Mouse (Mus musculus) olfactory bulb, adult 2 months (tissue): ENCODE results near the gene Apbb2. TPM values are rescaled to one million over a fixed set of nuclear protein-coding genes. Genes with fewer than 3 reads are reported as not detected.

Experiments used
- H3K27ac ChIP-seq: fragments of 200-500 bp; 2 replicates; pipeline ENCODE4 v1.5.1; 2012; ENCODE audit warnings: low read depth, low read length; ENCODE audit not compliant: insufficient read depth
- H3K4me1 ChIP-seq: fragments of 200-500 bp; 2 replicates; pipeline ENCODE4 v1.6.1; 2012; ENCODE audit warnings: low read length; ENCODE audit not compliant: control insufficient read depth, insufficient read depth
- H3K4me3 ChIP-seq: fragments of 200-500 bp; 2 replicates; pipeline ENCODE4 v1.5.1; 2012; ENCODE audit warnings: mild to moderate bottlenecking, low read depth, low read length, moderate library complexity; ENCODE audit not compliant: insufficient read depth
- CTCF ChIP-seq: fragments of 200-500 bp; IDR thresholded peaks from 2 replicates; pipeline ENCODE4 v1.5.1; 2012; ENCODE audit warnings: low read depth, mild to moderate bottlenecking, low read length, moderate library complexity; ENCODE audit not compliant: insufficient read depth
- POLR2A ChIP-seq: fragments of 200-500 bp; IDR thresholded peaks from 2 replicates; pipeline ENCODE4 v1.6.1; 2012; ENCODE audit warnings: mild to moderate bottlenecking, low read depth, low read length, moderate library complexity; ENCODE audit not compliant: insufficient read depth
- WGBS: fragments of 180-500 bp; shearing (Covaris S2); methylation state at CpG from one replicate; pipeline ENCODE4 v1.1.7; 2018; 5-methylcytosine and 5-hydroxymethylcytosine counted together
- polyA plus RNA-seq: library from polyadenylated mRNA; stranded (reverse); fragments of >200 nt; gene quantifications from 2 replicates; pipeline ENCODE4 v1.2.4, GENCODE M21; 2012; ENCODE audit warnings: low replicate concordance; ENCODE audit not compliant: missing spikeins, insufficient read depth, insufficient read length

Gene Apbb2
- polyA plus RNA-seq, 1 experiment = not detected

DNA sequence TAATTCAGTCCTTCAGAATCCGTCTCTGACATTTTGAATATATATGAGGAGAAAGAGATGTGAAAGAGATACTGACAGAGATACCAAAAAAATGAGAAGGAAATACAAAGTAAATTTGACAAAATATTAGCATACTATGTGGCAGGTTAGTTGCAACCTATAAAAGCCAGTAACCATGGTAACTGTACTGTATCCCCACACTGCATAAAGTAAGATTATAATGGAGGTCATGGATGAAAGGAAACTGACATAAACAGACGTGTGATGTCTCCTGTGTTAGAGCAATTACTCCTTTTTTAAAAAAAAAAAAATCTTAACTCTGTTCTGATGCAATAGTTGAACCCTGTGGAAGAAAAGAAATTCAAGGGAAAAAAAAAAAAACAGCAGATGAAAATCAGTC, 97.3 kb downstream of the Apbb2 start:
- H3K4me3 ChIP-seq = no peak overlapping the region
- peaks cover 3% of the 10 kb centered on the region for H3K4me1 ChIP-seq
- TF ChIP-seq CTCF = no peak
- no peak for TF ChIP-seq POLR2A
- H3K27ac ChIP-seq = no peak overlapping the region
- 95% methylated on average over 2 of the region's 2 CpGs for WGBS

GRCm38 (mm10) chr5:66519511-66519910, 99.1 kb downstream of the Apbb2 start:
- TF ChIP-seq CTCF = no peak
- no peak for TF ChIP-seq POLR2A
- WGBS = 65% methylated on average over 5 of the region's 5 CpGs

GRCm38 (mm10) chr5:66518411-66519006, 100.1 kb downstream of the Apbb2 start:
- Histone ChIP-seq H3K27ac (no peak overlapping the region), H3K4me1 (peaks cover under 1% of the 10 kb centered on the region; the same call in 1 of the 2 replicates), H3K4me3 (no peak overlapping the region)
- TF ChIP-seq CTCF = no peak
- TF ChIP-seq POLR2A = no peak
- 62% methylated on average over 14 of the region's 14 CpGs for WGBS

More at GRCm38 (mm10) chr5:66519511-66519910, 99.1 kb downstream of the Apbb2 start:
- Histone ChIP-seq H3K27ac (no peak overlapping the region), H3K4me3 (no peak overlapping the region), H3K4me1 (peaks cover 3% of the 10 kb centered on the region)

DNA sequence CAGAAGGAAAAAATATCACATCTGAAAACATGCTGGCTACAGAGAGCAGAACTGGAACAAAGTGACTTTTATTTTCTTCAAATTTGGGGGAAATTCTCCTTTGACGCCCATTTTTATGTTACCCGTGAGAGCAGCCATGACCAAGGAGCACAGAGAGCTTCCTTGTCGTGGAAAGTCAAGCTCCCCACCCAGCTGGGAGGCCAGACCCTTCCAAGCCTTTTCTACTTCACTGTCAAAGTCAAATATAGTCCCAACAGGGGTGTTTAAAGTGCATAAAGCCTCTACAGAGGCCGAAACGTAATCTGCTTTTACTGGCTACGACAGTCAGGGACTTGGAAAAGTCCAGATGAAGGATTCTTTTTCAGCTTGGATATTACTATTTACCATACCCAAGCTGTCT, 101.1 kb downstream of the Apbb2 start:
- no peak for TF ChIP-seq CTCF
- no peak for TF ChIP-seq POLR2A
- Histone ChIP-seq H3K27ac (no peak overlapping the region), H3K4me1 (no peaks in the 10 kb centered on the region), H3K4me3 (no peak overlapping the region)
- WGBS = 90% methylated on average over 6 of the region's 6 CpGs

GRCm38 (mm10) chr5:66516311-66516710, 102.3 kb downstream of the Apbb2 start:
- no peak for TF ChIP-seq POLR2A
- TF ChIP-seq CTCF = no peak
- no peak overlapping the region for H3K4me3 ChIP-seq
- 98% methylated on average over 8 of the region's 8 CpGs for WGBS
- H3K4me1 ChIP-seq = no peaks in the 10 kb centered on the region
- H3K27ac ChIP-seq = no peak overlapping the region

GRCm38 (mm10) chr5:66515271-66515670, 103.3 kb downstream of the Apbb2 start:
- 87% methylated on average over 10 of the region's 10 CpGs for WGBS
- TF ChIP-seq CTCF (no peak), POLR2A (no peak)
- H3K4me3 ChIP-seq = no peak overlapping the region
- H3K4me1 ChIP-seq = no peaks in the 10 kb centered on the region
- H3K27ac ChIP-seq = no peak overlapping the region

DNA sequence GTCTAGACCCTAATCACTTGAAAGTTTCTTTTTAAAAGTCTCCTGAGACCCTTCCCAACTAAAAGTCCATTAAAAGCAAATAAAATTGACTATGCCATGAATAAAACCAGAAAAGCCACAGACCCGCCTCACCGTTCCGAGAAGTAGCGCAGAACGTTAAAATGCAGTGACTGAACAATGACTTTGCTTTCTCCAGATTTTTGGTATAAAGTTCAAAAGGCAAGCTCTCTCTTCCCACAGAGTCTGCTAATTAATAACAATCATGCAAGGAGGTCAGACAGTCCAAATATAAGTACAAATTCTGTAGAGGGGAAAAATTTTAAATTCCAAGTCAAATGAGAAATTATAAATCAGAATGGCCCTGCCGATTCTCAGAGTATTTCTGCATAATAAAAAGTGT, 103.9 kb downstream of the Apbb2 start:
- Histone ChIP-seq H3K4me1 (no peaks in the 10 kb centered on the region), H3K4me3 (no peak overlapping the region), H3K27ac (no peak overlapping the region)
- TF ChIP-seq CTCF = no peak
- TF ChIP-seq POLR2A = no peak
- WGBS = 93% methylated on average over 6 of the region's 6 CpGs

- Histone ChIP-seq H3K27ac (no peak overlapping the region), H3K4me3 (no peak overlapping the region), H3K4me1 (no peaks in the 10 kb centered on the region)
- no peak for TF ChIP-seq CTCF
- TF ChIP-seq POLR2A = no peak
Measured at GRCm38 (mm10) chr5:66513412-66513811, 105.2 kb downstream of the Apbb2 start.

DNA sequence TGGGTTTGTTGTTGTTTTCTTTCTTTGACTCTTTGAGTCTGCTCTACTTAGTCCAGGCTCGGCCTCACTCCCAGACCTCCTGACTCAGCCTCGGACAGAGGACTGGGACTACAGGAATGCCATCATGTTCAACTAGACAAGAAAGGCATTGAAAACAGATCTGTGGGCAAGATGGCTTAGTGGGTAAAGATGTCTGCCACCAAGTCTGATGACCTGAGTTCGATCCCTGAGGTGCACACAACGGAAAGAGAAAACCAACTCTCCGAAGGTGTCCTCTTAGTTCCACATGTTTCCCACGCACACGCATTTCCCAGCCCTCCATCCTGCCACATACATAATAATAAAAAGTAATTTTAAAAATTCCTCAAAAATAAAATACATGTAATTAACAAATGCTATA, 106.1 kb downstream of the Apbb2 start:
- TF ChIP-seq POLR2A (no peak), CTCF (no peak)
- Histone ChIP-seq H3K4me1 (no peaks in the 10 kb centered on the region), H3K4me3 (no peak overlapping the region), H3K27ac (no peak overlapping the region)
- WGBS = 96% methylated on average over 7 of the region's 7 CpGs

GRCm38 (mm10) chr5:66510716-66511115, 107.9 kb downstream of the Apbb2 start:
- Histone ChIP-seq H3K4me1 (no peaks in the 10 kb centered on the region), H3K27ac (no peak overlapping the region), H3K4me3 (no peak overlapping the region)
- WGBS = 88% methylated on average over 7 of the region's 7 CpGs
- no peak for TF ChIP-seq POLR2A
- TF ChIP-seq CTCF = no peak
